Mouse (Mus musculus) forebrain, embryonic 16.5 days (tissue): Measurements from ENCODE around the gene Zbtb25. TPM values are rescaled to one million over a fixed set of nuclear protein-coding genes. Genes with fewer than 3 reads are reported as not detected.

Source experiments
- ATAC-seq: fragments of 200-750 bp; cut with Nextera tagmentation; 2 replicates; pipeline ENCODE4 v1.8.0; 2017; ENCODE audit warnings: mild to moderate bottlenecking, moderate library complexity
- H3K27ac ChIP-seq: fragments of 300-500 bp; sonication (generic); 2 replicates; pipeline ENCODE4 v1.5.1; 2014; ENCODE audit warnings: low read length, control low read depth
- H3K27me3 ChIP-seq: fragments of 300-500 bp; sonication (generic); replicated peaks from 2 replicates; pipeline ENCODE4 v1.6.1; 2014; ENCODE audit warnings: low read length; ENCODE audit not compliant: control insufficient read depth, insufficient read depth
- H3K36me3 ChIP-seq: fragments of 300-500 bp; sonication (generic); 2 replicates; pipeline ENCODE4 v1.6.1; 2014; ENCODE audit not compliant: control insufficient read depth, insufficient read depth
- H3K4me1 ChIP-seq: fragments of 300-500 bp; sonication (generic); replicated peaks from 2 replicates; pipeline ENCODE4 v1.6.1; 2014; ENCODE audit warnings: low read length; ENCODE audit not compliant: control insufficient read depth, insufficient read depth
- H3K4me2 ChIP-seq: fragments of 300-500 bp; sonication (generic); 2 replicates; pipeline ENCODE4 v1.6.1; 2014; ENCODE audit warnings: mild to moderate bottlenecking, low read length, control low read depth
- H3K4me3 ChIP-seq: fragments of 300-500 bp; sonication (generic); replicated peaks from 2 replicates; pipeline ENCODE4 v1.5.1; 2014; ENCODE audit warnings: mild to moderate bottlenecking, low read length, control low read depth
- H3K9ac ChIP-seq: fragments of 300-500 bp; sonication (generic); replicated peaks from 2 replicates; pipeline ENCODE4 v1.6.1; 2014; ENCODE audit warnings: low read depth, low read length, control low read depth
- H3K9me3 ChIP-seq: fragments of 300-500 bp; sonication (generic); 2 replicates; pipeline ENCODE4 v1.6.1; 2016; ENCODE audit warnings: low read length; ENCODE audit not compliant: control insufficient read depth
- WGBS: fragments of 180-500 bp; shearing (Covaris S2); extraction: QIAGEN DNeasy Blood & Tissue Kit; methylation state at CpG from one replicate; pipeline ENCODE4 v1.1.7; 2014; 5-methylcytosine and 5-hydroxymethylcytosine counted together
- polyA plus RNA-seq: library from polyadenylated mRNA; unstranded; fragments of >200 nt; fragmentation: Nextera tagmentation; extraction: Ambion mirVana; gene quantifications from 2 replicates; pipeline ENCODE4 v1.2.1, GENCODE M21; 2015

Zbtb25 gene
- polyA plus RNA-seq, 1 experiment from 2014 or later = 16.5 TPM

DNA sequence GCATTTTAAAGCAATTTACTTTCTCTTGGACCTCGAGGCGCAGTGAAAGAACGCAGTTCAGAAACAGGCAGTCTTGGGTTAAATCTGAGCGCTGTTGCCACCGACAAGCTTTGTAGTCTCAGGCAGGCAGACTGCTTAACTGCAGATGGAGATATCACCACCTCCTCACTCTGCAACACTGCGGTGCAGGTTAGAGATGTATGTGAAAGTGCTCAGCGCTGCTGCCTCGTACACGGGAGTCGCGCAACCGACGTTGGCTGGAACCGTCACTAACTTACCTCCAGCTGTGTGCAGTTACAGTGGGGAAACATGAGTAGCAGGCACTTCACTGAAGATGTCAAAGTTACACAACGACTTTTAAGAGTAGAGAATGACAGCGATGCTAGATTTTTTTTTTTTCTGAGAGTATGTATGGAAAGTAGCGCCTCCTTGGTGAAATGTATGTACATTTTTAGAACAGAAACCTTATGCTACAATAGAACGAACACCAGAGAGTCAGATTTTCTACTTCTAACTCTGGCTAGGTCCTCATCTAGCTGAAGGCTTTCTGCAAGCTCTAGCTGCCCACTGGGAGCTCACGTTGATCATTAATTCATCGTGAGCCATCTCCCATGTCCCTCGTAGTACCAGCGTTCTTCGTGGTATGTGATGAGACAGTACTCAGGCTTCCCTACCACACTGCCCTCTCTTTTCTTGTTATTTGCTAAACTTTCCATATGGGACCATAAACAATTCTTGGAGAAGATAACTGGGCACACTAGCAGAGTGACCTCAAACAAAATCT, 42.8 kb downstream of the Zbtb25 start:
- H3K27me3 ChIP-seq = no peaks in the 10 kb centered on the region
- H3K27ac ChIP-seq = no peak overlapping the region
- WGBS = 90% methylated on average over 23 of the region's 23 CpGs
- no peak overlapping the region for H3K4me3 ChIP-seq
- H3K9me3 ChIP-seq = no peaks in the 10 kb centered on the region
- peaks cover 12% of the 10 kb centered on the region for H3K4me1 ChIP-seq
- H3K9ac ChIP-seq = no peak overlapping the region
- ATAC-seq = no peak
- no peaks in the 10 kb centered on the region for H3K36me3 ChIP-seq
- no peak overlapping the region for H3K4me2 ChIP-seq

- WGBS = 1% methylated on average over 40 of the region's 53 CpGs
- peak within 1 kb of the TSS; percentile 85 for H3K9ac ChIP-seq
These were observed 44.5 kb downstream of the Zbtb25 start, which contains the start of gene Akap5 for GRCm38 (mm10) chr12:76324679-76325431. Akap5 (plus strand) TSS chr12:76324891.

DNA sequence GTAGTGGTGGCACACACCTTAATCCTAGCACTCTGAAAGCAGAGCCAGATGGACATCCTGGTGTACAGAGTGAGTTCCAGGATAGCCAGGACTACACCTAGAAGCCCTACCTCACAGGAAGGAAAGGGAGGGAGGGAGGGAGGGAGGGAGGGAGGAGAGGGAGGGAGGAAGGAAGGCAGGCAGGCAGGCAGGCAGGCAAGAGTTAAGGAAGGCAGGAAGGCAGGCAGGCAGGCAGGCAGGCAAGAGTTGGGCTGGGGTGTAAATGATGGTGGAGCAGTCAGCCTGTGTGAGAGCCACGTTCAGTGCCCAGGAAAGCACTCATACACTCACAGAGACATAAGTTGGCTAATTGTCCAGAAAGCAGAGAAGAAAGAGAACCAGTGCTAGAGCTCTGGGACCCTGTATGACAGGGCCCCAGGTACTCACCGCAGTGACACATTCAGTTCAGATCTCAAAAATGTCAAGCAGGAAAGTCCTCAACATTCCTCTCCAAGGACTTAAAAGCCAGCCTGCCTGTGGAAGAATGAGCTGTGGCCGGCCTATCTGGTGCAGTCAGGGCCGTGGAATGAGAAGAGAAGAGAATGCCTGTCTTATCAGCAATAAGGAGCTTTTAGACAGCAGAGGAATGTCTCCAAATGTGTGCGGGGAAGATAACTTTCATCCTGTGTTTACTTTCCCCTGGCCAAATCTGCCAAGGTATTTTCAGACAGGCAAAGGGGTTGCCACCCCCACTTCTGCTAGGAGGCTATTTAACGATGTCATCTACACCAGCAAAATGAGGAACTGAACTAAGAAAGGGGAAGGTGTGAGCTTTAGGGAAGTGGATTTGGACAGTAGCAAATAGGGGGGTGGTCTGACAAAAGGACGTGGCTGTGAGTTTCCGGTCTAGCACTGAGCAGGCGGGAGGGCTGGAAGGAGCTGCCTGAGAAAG, 50.9 kb downstream of the Zbtb25 start:
- no peak for ATAC-seq
- WGBS = 76% methylated on average over 9 of the region's 9 CpGs
- Histone ChIP-seq H3K4me3 (no peak overlapping the region), H3K4me1 (no peaks in the 10 kb centered on the region), H3K27ac (no peak overlapping the region), H3K36me3 (peaks cover 10% of the 10 kb centered on the region), H3K4me2 (no peak overlapping the region), H3K9ac (no peak overlapping the region), H3K9me3 (no peaks in the 10 kb centered on the region), H3K27me3 (no peaks in the 10 kb centered on the region)

More at GRCm38 (mm10) chr12:76324679-76325431, 44.5 kb downstream of the Zbtb25 start, which contains the start of gene Akap5:
- no peaks in the 10 kb centered on the region for H3K9me3 ChIP-seq
- H3K4me2 ChIP-seq = peak within 1 kb of the TSS; percentile 96
- H3K36me3 ChIP-seq = no peaks in the 10 kb centered on the region
- peak; percentile 99 for ATAC-seq
- peaks cover 12% of the 10 kb centered on the region for H3K4me1 ChIP-seq
- H3K4me3 ChIP-seq = peak within 1 kb of the TSS; percentile 69
- H3K27ac ChIP-seq = peak within 1 kb of the TSS; percentile 27; the same call in 1 of the 2 replicates
- no peaks in the 10 kb centered on the region for H3K27me3 ChIP-seq

- Histone ChIP-seq H3K9me3 (no peaks in the 10 kb centered on the region), H3K4me1 (0 out of 2 replicates have a peak, but pooled peaks cover under 1% of the 10 kb centered on the region), H3K4me2 (no peak overlapping the region), H3K9ac (no peak overlapping the region), H3K4me3 (no peak overlapping the region), H3K36me3 (peaks cover 12% of the 10 kb centered on the region), H3K27ac (no peak overlapping the region), H3K27me3 (no peaks in the 10 kb centered on the region)
- ATAC-seq = no peak
- WGBS = 90% methylated on average over 8 of the region's 8 CpGs
These were observed 57.5 kb downstream of the Zbtb25 start for GRCm38 (mm10) chr12:76311951-76312350.

GRCm38 (mm10) chr12:76311227-76311626, 58.2 kb downstream of the Zbtb25 start:
- no peaks in the 10 kb centered on the region for H3K27me3 ChIP-seq
- no peak overlapping the region for H3K9ac ChIP-seq
- H3K4me2 ChIP-seq = no peak overlapping the region
- H3K4me3 ChIP-seq = no peak overlapping the region
- H3K36me3 ChIP-seq = peaks cover 12% of the 10 kb centered on the region
- H3K9me3 ChIP-seq = no peaks in the 10 kb centered on the region
- H3K27ac ChIP-seq = no peak overlapping the region
- ATAC-seq = no peak
- WGBS = 92% methylated on average over 9 of the region's 9 CpGs
- 0 out of 2 replicates have a peak, but pooled peaks cover 5% of the 10 kb centered on the region for H3K4me1 ChIP-seq

DNA sequence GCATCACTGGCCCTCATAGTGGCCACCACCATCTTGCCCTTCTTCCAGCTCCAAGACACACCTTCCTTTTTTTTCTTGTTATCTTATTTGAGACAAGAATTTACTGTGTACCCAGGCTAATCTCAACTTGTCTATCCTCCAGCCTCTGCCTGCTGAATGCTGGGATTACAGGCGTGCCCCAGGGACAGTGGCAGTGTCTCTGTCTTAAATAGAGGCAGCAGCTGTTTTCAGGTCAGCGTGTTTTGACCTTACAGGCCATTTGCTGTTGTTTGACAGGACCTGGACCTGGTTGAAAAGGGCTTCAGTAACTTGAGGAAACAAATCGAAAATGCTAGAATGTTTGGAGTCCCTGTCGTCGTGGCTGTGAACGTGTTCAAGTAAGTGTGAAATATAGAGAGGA, 58.8 kb downstream of the Zbtb25 start:
- Histone ChIP-seq H3K9me3 (no peaks in the 10 kb centered on the region), H3K4me3 (no peak overlapping the region), H3K27me3 (no peaks in the 10 kb centered on the region), H3K36me3 (peaks cover 12% of the 10 kb centered on the region), H3K27ac (no peak overlapping the region), H3K4me1 (0 out of 2 replicates have a peak, but pooled peaks cover 5% of the 10 kb centered on the region), H3K9ac (no peak overlapping the region), H3K4me2 (no peak overlapping the region)
- 78% methylated on average over 6 of the region's 6 CpGs for WGBS
- no peak for ATAC-seq

DNA sequence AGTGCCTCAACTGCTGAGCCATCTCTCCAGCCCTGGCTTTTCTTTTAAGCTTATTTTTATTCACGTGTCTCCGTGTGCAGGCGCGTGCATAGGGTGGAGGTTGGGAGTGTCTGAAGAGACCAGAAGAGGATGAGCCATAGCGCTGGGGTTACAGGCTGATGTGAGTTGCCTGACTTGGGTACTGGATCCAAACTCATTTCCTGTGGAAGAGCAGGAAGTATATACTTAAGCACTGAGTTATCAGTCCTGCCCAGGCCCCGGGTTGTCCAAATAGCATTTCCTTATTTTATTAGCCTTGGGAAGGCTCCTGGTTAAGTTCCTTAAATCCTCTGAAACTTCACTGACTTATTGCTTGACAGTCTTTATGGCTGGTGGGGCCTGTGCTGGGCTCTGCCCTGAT, 59.4 kb downstream of the Zbtb25 start:
- no peak for ATAC-seq
- no peak overlapping the region for H3K9ac ChIP-seq
- no peaks in the 10 kb centered on the region for H3K27me3 ChIP-seq
- WGBS = 93% methylated on average over 6 of the region's 6 CpGs
- no peak overlapping the region for H3K27ac ChIP-seq
- H3K4me1 ChIP-seq = 0 out of 2 replicates have a peak, but pooled peaks cover 5% of the 10 kb centered on the region
- H3K4me3 ChIP-seq = no peak overlapping the region
- no peak overlapping the region for H3K4me2 ChIP-seq
- H3K36me3 ChIP-seq = peaks cover 10% of the 10 kb centered on the region
- no peaks in the 10 kb centered on the region for H3K9me3 ChIP-seq

DNA sequence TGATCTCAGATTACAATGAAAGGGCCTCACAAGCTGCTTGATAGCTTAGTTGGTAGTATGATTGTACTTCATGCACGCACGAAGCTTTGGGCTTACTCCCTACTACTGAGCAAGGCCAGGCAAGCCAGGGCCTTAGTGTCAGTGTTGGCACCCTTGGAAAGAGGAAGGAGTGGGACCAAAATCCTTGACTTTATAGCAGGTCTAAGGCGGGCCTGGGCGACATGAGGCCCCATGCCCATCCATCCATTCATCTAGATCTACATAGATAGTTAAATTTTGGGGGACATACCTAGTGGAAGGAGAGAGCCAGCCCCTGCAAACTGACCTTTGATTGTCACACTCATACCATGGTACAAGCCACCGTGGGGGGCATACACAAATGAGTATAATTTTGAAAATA, 61.0 kb downstream of the Zbtb25 start:
- Histone ChIP-seq H3K4me2 (no peak overlapping the region), H3K27me3 (no peaks in the 10 kb centered on the region), H3K27ac (no peak overlapping the region), H3K4me3 (no peak overlapping the region), H3K36me3 (peaks cover 2% of the 10 kb centered on the region; the same call in 1 of the 2 replicates), H3K9me3 (no peaks in the 10 kb centered on the region), H3K9ac (no peak overlapping the region), H3K4me1 (peaks cover 13% of the 10 kb centered on the region)
- no peak for ATAC-seq
- 92% methylated on average over 5 of the region's 5 CpGs for WGBS
